Mouse (Mus musculus): ENCODE measurements around the gene Pkn1.

The Pkn1 gene

GRCm38 (mm10) chr8:83723447-83724083, 24.6 kb upstream of the Pkn1 start:
- DNase-seq (ENCODE audit: low spot score): no peak

- DNase-seq (ENCODE audit: low spot score): no peak
These were observed 23.7 kb upstream of the Pkn1 start for GRCm38 (mm10) chr8:83722631-83723030.

GRCm38 (mm10) chr8:83721405-83722025, 22.5 kb upstream of the Pkn1 start:
- no peak for DNase-seq (ENCODE audit: low spot score)

GRCm38 (mm10) chr8:83719693-83720092, 20.7 kb upstream of the Pkn1 start:
- DNase-seq (ENCODE audit: low spot score): no peak

- no peak for DNase-seq (ENCODE audit: low spot score)
These were observed 20.1 kb upstream of the Pkn1 start for GRCm38 (mm10) chr8:83719048-83719447.

- DNase-seq (ENCODE audit: low spot score): no peak
These were observed 17.6 kb upstream of the Pkn1 start for GRCm38 (mm10) chr8:83716563-83716962.

GRCm38 (mm10) chr8:83715771-83716170, 16.8 kb upstream of the Pkn1 start:
- DNase-seq (ENCODE audit: low spot score): no peak

- DNase-seq (ENCODE audit: low spot score): peak; percentile 89
These were observed 16.2 kb upstream of the Pkn1 start, which contains the start of gene Ddx39 for GRCm38 (mm10) chr8:83715031-83715690. Ddx39 (plus strand) TSS chr8:83715177.

GRCm38 (mm10) chr8:83714676-83715030, 15.7 kb upstream of the Pkn1 start:
- DNase-seq (ENCODE audit: low spot score): no peak

- DNase-seq (ENCODE audit: low spot score): no peak
These were observed 8.6 kb upstream of the Pkn1 start for GRCm38 (mm10) chr8:83707554-83707953.

GRCm38 (mm10) chr8:83706411-83706810, 7.4 kb upstream of the Pkn1 start:
- DNase-seq (ENCODE audit: low spot score): no peak

- DNase-seq (ENCODE audit: low spot score): no peak
These were observed 4.4 kb upstream of the Pkn1 start for GRCm38 (mm10) chr8:83703426-83703825.

- no peak for DNase-seq (ENCODE audit: low spot score)
These were observed 1.6 kb upstream of the Pkn1 start for GRCm38 (mm10) chr8:83700423-83701085.

GRCm38 (mm10) chr8:83699566-83699965, 587 bp upstream of the Pkn1 start:
- DNase-seq (ENCODE audit: low spot score): no peak

GRCm38 (mm10) chr8:83698291-83698660, 703 bp downstream of the Pkn1 start:
- peak; percentile 31 for DNase-seq (ENCODE audit: low spot score)

GRCm38 (mm10) chr8:83697374-83698220, 1.4 kb downstream of the Pkn1 start:
- peak; percentile 46 for DNase-seq (ENCODE audit: low spot score)

GRCm38 (mm10) chr8:83695351-83696106, 3.5 kb downstream of the Pkn1 start:
- no peak for DNase-seq (ENCODE audit: low spot score)

GRCm38 (mm10) chr8:83694369-83695160, 4.4 kb downstream of the Pkn1 start:
- DNase-seq (ENCODE audit: low spot score): no peak

- DNase-seq (ENCODE audit: low spot score): no peak
These were observed 5.3 kb downstream of the Pkn1 start for GRCm38 (mm10) chr8:83693609-83694236.

GRCm38 (mm10) chr8:83689264-83689663, 9.7 kb downstream of the Pkn1 start:
- no peak for DNase-seq (ENCODE audit: low spot score)
